Mouse (Mus musculus): ENCODE results near the gene Pax8.

Pax8 gene

GRCm38 (mm10) chr2:24475420-24475819 is at the start of gene Pax8:
Pax8 (minus strand) TSS chr2:24475599.
- DNase-seq, result peak; percentile 91 to 96

- DNase-seq, result peak; percentile 47 to 52
These were observed 46.2 kb upstream of the Pax8 start for GRCm38 (mm10) chr2:24521430-24522226.

GRCm38 (mm10) chr2:24520576-24521272 is 45.3 kb upstream of the Pax8 start:
- peak; percentile 73 to 85 for DNase-seq

GRCm38 (mm10) chr2:24516946-24517345 is 41.5 kb upstream of the Pax8 start:
- no peak for DNase-seq

- DNase-seq, result no peak
These were observed 32.0 kb upstream of the Pax8 start for GRCm38 (mm10) chr2:24507359-24507758.

- peak; percentile 64 to 73 for DNase-seq
These were observed 27.6 kb upstream of the Pax8 start for GRCm38 (mm10) chr2:24502963-24503471.

- DNase-seq, result no peak
These were observed 25.5 kb upstream of the Pax8 start for GRCm38 (mm10) chr2:24500921-24501320.

- peak in 1 of 2 experiments; percentile 33 for DNase-seq
These were observed 15.2 kb upstream of the Pax8 start for GRCm38 (mm10) chr2:24490564-24490963.

GRCm38 (mm10) chr2:24488660-24489059 is 13.3 kb upstream of the Pax8 start:
- DNase-seq, result no peak

- peak; percentile 84 to 93 for DNase-seq
These were observed 11.8 kb upstream of the Pax8 start for GRCm38 (mm10) chr2:24487056-24487825.

GRCm38 (mm10) chr2:24485398-24485797 is 10.0 kb upstream of the Pax8 start:
- DNase-seq, result no peak

- peak; percentile 52 to 64 for DNase-seq
These were observed 4.5 kb upstream of the Pax8 start for GRCm38 (mm10) chr2:24479906-24480305.

- peak; percentile 85 to 86 for DNase-seq
These were observed 3.8 kb upstream of the Pax8 start for GRCm38 (mm10) chr2:24479151-24479550.

- peak; percentile 29 to 56 for DNase-seq
These were observed 3.2 kb upstream of the Pax8 start for GRCm38 (mm10) chr2:24478611-24479010.

GRCm38 (mm10) chr2:24474514-24475378 is 653 bp downstream of the Pax8 start:
- DNase-seq, result peak; percentile 27 to 57

- DNase-seq, result peak; percentile 29 to 62
These were observed 1.5 kb downstream of the Pax8 start for GRCm38 (mm10) chr2:24473641-24474511.

- DNase-seq, result peak; percentile 48 to 64
These were observed 2.7 kb downstream of the Pax8 start for GRCm38 (mm10) chr2:24472677-24473076.

GRCm38 (mm10) chr2:24472111-24472510 is 3.3 kb downstream of the Pax8 start:
- no peak for DNase-seq

- DNase-seq, result peak; percentile 43 to 66
These were observed 6.3 kb downstream of the Pax8 start for GRCm38 (mm10) chr2:24469102-24469501.

- DNase-seq, result no peak
These were observed 7.0 kb downstream of the Pax8 start for GRCm38 (mm10) chr2:24468430-24468829.

GRCm38 (mm10) chr2:24467156-24467555 is 8.2 kb downstream of the Pax8 start:
- no peak for DNase-seq
